In the genomic region with DNA sequence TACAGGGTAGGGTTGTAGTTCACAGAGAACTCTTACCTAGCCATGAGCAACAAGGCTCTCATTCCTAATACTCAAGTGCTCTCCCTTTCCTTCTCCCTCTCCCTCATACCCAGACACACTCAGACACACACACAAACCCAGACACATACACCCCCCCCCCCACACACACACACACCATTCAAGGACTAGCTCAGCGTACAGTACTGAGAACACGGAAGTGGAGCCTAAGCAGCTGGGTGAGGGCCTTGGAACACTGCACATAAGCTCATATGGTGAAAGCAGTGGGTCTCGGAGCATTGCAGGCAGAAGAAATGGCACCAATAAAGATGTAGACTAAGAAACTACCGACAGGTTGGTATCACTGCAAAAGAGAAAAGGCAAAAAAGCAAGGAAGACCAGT, we compare ENCODE assay signal across 20 mouse cellular contexts.
DNase-seq lines count a peak whose midpoint lies in the region; ATAC-seq and TF ChIP-seq lines count a peak whose summit lies in the region.
"Had no signal": no experiment of that assay in that cellular context is flagged by ENCODE, and none has a peak within 500 bp of the region (broad histone marks: within the 10 kb centered on the region; RNA-seq: fewer than 3 reads in every experiment).

No protein-coding gene starts in this region.

- H3K9ac ChIP-seq in midbrain, embryonic 13.5 days (replicated peaks) = no peak overlapping the region
- no peak overlapping the region for H3K9ac ChIP-seq in midbrain, embryonic 14.5 days (replicated peaks; ENCODE audit: low read length)
- no peak overlapping the region for H3K9ac ChIP-seq in intestine, embryonic 16.5 days (ENCODE audit: low read depth, low read length)
- H3K9ac ChIP-seq in stomach, embryonic 15.5 days = no peak overlapping the region
- H3K9ac ChIP-seq: forebrain, embryonic 12.5 days; liver, postnatal 0 days; neural tube, embryonic 13.5 days had no signal

- no peaks in the 10 kb centered on the region for H3K36me3 ChIP-seq in midbrain, embryonic 13.5 days
- H3K36me3 ChIP-seq in midbrain, embryonic 14.5 days (ENCODE audit: control insufficient read depth, insufficient read depth, low read length) = no peaks in the 10 kb centered on the region
- H3K36me3 ChIP-seq in intestine, embryonic 16.5 days (ENCODE audit: control insufficient read depth, insufficient read depth, low read length) = no peaks in the 10 kb centered on the region
- 0 out of 2 replicates have a peak, but pooled peaks cover 4% of the 10 kb centered on the region for H3K36me3 ChIP-seq in stomach, embryonic 15.5 days
- H3K36me3 ChIP-seq: forebrain, embryonic 12.5 days; limb, embryonic 10.5 days; neural tube, embryonic 13.5 days had no signal

- H3K4me1 ChIP-seq in midbrain, embryonic 13.5 days (replicated peaks) = peaks cover 43% of the 10 kb centered on the region
- H3K4me1 ChIP-seq in midbrain, embryonic 14.5 days (ENCODE audit: control insufficient read depth, insufficient read depth, low read length) = peaks cover 28% of the 10 kb centered on the region
- H3K4me1 ChIP-seq in intestine, embryonic 16.5 days (ENCODE audit: control insufficient read depth, insufficient read depth, low read length) = peaks cover 16% of the 10 kb centered on the region; the same call in 1 of the 2 replicates
- peaks cover 7% of the 10 kb centered on the region for H3K4me1 ChIP-seq in stomach, embryonic 15.5 days

- no peaks in the 10 kb centered on the region for H3K9me3 ChIP-seq in midbrain, embryonic 13.5 days
- H3K9me3 ChIP-seq in midbrain, embryonic 14.5 days (ENCODE audit: control insufficient read depth, low read length) = no peaks in the 10 kb centered on the region
- H3K9me3 ChIP-seq in intestine, embryonic 16.5 days (ENCODE audit: control insufficient read depth, low read length) = no peaks in the 10 kb centered on the region
- H3K9me3 ChIP-seq in stomach, embryonic 15.5 days = no peaks in the 10 kb centered on the region
- H3K9me3 ChIP-seq: forebrain, embryonic 12.5 days; limb, embryonic 10.5 days; neural tube, embryonic 13.5 days had no signal

- H3K4me3 ChIP-seq in layer of hippocampus, adult 2 months = no peak overlapping the region
- H3K4me3 ChIP-seq in midbrain, embryonic 13.5 days (replicated peaks) = no peak overlapping the region
- no peak overlapping the region for H3K4me3 ChIP-seq in midbrain, embryonic 14.5 days (replicated peaks; ENCODE audit: low read depth, low read length)
- H3K4me3 ChIP-seq in intestine, embryonic 16.5 days (ENCODE audit: low read length) = no peak overlapping the region
- no peak overlapping the region for H3K4me3 ChIP-seq in stomach, embryonic 15.5 days (replicated peaks)
- H3K4me3 ChIP-seq: embryonic facial prominence, embryonic 10.5 days; forebrain, embryonic 12.5 days; limb, embryonic 10.5 days; neural tube, embryonic 13.5 days had no signal

- H3K27ac ChIP-seq in layer of hippocampus, adult 2 months = peak overlapping the region; percentile 90
- no peak overlapping the region for H3K27ac ChIP-seq in midbrain, embryonic 13.5 days
- H3K27ac ChIP-seq in midbrain, embryonic 14.5 days (replicated peaks; ENCODE audit: low read depth, low read length) = no peak overlapping the region
- H3K27ac ChIP-seq in intestine, embryonic 16.5 days (ENCODE audit: low read length) = peak overlapping the region; percentile 52; the same call in 1 of the 2 replicates
- H3K27ac ChIP-seq in stomach, embryonic 15.5 days = 0 out of 2 replicates have a peak overlapping the region, but pooled peaks have one; percentile 21
- H3K27ac ChIP-seq: embryonic facial prominence, embryonic 10.5 days; forebrain, embryonic 12.5 days; kidney, postnatal 0 days; limb, embryonic 10.5 days had no signal

- no peak overlapping the region for H3K4me2 ChIP-seq in midbrain, embryonic 13.5 days (replicated peaks)
- no peak overlapping the region for H3K4me2 ChIP-seq in midbrain, embryonic 14.5 days (ENCODE audit: low read length)
- H3K4me2 ChIP-seq in intestine, embryonic 16.5 days (ENCODE audit: low read depth, low read length) = no peak overlapping the region
- no peak overlapping the region for H3K4me2 ChIP-seq in stomach, embryonic 15.5 days
- H3K4me2 ChIP-seq: forebrain, embryonic 12.5 days; neural tube, embryonic 13.5 days had no signal

- 94% methylated on average over 4 of the region's 4 CpGs for WGBS in midbrain, embryonic 13.5 days
- 88% methylated on average over 4 of the region's 4 CpGs for WGBS in midbrain, embryonic 14.5 days
- 80% methylated on average over 4 of the region's 4 CpGs for WGBS in intestine, embryonic 16.5 days
- 77% methylated on average over 4 of the region's 4 CpGs for WGBS in stomach, embryonic 15.5 days

- no peaks in the 10 kb centered on the region for H3K27me3 ChIP-seq in midbrain, embryonic 13.5 days
- no peaks in the 10 kb centered on the region for H3K27me3 ChIP-seq in midbrain, embryonic 14.5 days (ENCODE audit: control insufficient read depth, insufficient read depth, low read length)
- H3K27me3 ChIP-seq in intestine, embryonic 16.5 days (replicated peaks; ENCODE audit: control insufficient read depth, insufficient read depth, low read length) = no peaks in the 10 kb centered on the region
- H3K27me3 ChIP-seq in stomach, embryonic 15.5 days (replicated peaks) = no peaks in the 10 kb centered on the region
- H3K27me3 ChIP-seq: forebrain, embryonic 12.5 days; neural tube, embryonic 13.5 days had no signal

- 0 out of 2 replicates have a peak, but pooled peaks have one; percentile 21 for ATAC-seq in midbrain, embryonic 13.5 days
- ATAC-seq in midbrain, embryonic 14.5 days (ENCODE audit: low FRiP score, low TSS enrichment) = no peak
- peak; percentile 52 for ATAC-seq in intestine, embryonic 16.5 days
- ATAC-seq in stomach, embryonic 15.5 days (ENCODE audit: insufficient read depth, low FRiP score, low read depth) = peak; percentile 20; the same call in 1 of the 2 replicates
- ATAC-seq: liver, postnatal 0 days had no signal

- no peak for TF ChIP-seq CTCF in layer of hippocampus, adult 2 months (conservative IDR thresholded peaks at IDR 0.05)

- no peak for DNase-seq in layer of hippocampus, adult 2 months (ENCODE audit: low spot score in 2 of 2)
- DNase-seq in layer of hippocampus, postnatal 25 days (ENCODE audit: extremely low spot score in 1 of 2, low spot score in 1 of 2) = no peak
- DNase-seq in midbrain, embryonic 14.5 days = no peak
- DNase-seq in spleen, postnatal 4 days (ENCODE audit: low spot score in 2 of 2) = no peak
- no peak for DNase-seq in heart, adult 8-10 months (ENCODE audit: low spot score)
- DNase-seq: adrenal gland, postnatal 36 days; B cell, adult 2 months; cerebellum, adult 11-12 months; cerebellum, postnatal 36 days; gastrocnemius, postnatal 10 days; liver, postnatal 0 days; thymus, postnatal 36 days had no signal

Comparison
In these comparisons a context has a peak if more than half of its experiments do, and no peak if none do; other contexts are left out.
1. H3K27ac ChIP-seq: peak in layer of hippocampus, adult 2 months (single experiment), intestine, embryonic 16.5 days (single experiment) and stomach, embryonic 15.5 days (single experiment); none in midbrain, embryonic 13.5 days (single experiment) and midbrain, embryonic 14.5 days (single experiment).